Mouse (Mus musculus) bone marrow macrophage, adult 2 months (primary cell): Measurements from ENCODE around the gene Wsb2.

Experiments used
- CTCF ChIP-seq: IDR thresholded peaks from 2 replicates; pipeline ENCODE4 v1.5.1; 2012; ENCODE audit warnings: low read depth, mild to moderate bottlenecking, low read length, moderate library complexity
- POLR2A ChIP-seq: IDR thresholded peaks from 2 replicates; pipeline ENCODE4 v1.6.1; 2012; ENCODE audit warnings: mild to moderate bottlenecking, low read depth, low read length, borderline replicate concordance

- TF ChIP-seq CTCF (no peak), POLR2A (no peak)
Measured at GRCm38 (mm10) chr5:117348279-117348678, 8.8 kb upstream of the Wsb2 start.
